Mouse (Mus musculus): ENCODE measurements around the gene Tmem200b. TPM values are rescaled to one million over a fixed set of nuclear protein-coding genes. Genes with fewer than 3 reads are reported as not detected.

The Tmem200b gene
- 0.71 and 1.4 TPM in 2 replicates for polyA plus RNA-seq (2014; fragmentation: Nextera tagmentation; extraction: Ambion mirVana)

DNA sequence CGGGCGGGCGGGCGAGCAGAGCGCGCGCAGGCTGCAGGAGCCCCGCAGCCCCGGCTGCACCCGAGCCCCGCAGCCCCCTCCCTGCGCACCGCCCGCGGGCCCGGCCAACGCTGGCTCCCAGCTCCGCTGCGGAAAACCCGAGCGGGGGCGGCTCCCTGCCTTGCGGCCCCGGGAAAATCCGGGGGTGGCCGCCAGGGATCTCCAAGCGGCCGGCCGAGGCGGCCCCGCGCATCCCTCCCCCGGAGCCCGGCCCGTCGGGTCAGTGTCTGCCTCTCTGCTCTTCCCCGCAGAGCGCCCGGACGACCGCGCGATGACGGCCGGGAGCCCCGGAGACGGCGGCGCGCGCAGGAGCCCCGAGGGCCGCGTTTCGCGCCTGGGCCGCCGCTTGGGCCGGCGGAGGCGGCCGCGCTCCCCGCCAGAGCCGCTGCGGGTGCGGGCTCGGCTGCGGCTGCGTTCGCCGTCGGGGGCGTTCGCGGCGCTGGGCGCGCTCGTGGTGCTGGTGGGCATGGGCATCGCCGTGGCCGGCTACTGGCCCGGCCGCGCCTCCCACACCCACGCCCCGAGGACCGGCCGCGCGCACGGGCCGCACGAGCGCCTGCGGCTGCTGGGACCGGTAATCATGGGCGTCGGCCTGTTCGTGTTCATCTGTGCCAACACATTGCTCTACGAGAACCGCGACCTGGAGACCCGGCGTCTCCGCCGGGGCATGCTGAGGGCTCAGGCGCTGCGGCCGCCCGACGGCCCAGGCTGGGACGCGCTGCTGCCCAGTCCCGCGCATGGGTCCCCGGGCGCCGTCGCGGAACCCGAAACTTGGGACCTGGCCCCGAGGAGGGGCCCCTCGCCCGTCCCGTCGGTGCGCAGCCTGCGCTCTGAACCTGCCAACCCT, at the start of gene Tmem200b:
Gene Tmem200b, plus strand, starts transcription at position 311 of the 886 bp plus-strand sequence.
- 1% methylated on average over 120 of the region's 130 CpGs for WGBS
- Histone ChIP-seq H3K4me3 (ENCODE audit: low read depth, low read length) (peak within 1 kb of the TSS; percentile 56), H3K4me1 (ENCODE audit: control insufficient read depth, insufficient read depth, low read length) (peaks cover 29% of the 10 kb centered on the region), H3K4me2 (replicated peaks; ENCODE audit: low read depth, low read length) (peak within 1 kb of the TSS; percentile 90), H3K9me3 (ENCODE audit: control insufficient read depth, low read depth, low read length) (no peaks in the 10 kb centered on the region), H3K27me3 (ENCODE audit: control insufficient read depth, insufficient read depth, low read length) (peaks cover 16% of the 10 kb centered on the region), H3K36me3 (ENCODE audit: control insufficient read depth, insufficient read depth, low read length) (peaks cover 9% of the 10 kb centered on the region; the same call in 1 of the 2 replicates), H3K9ac (replicated peaks; ENCODE audit: low read depth, low read length) (peak within 1 kb of the TSS; percentile 46), H3K27ac (ENCODE audit: low read length) (no peak within 1 kb of the TSS)
- no peak; the same call in 1 of the 2 replicates for ATAC-seq (ENCODE audit: insufficient number of reproducible peaks, insufficient read depth, low FRiP score, low read depth)

DNA sequence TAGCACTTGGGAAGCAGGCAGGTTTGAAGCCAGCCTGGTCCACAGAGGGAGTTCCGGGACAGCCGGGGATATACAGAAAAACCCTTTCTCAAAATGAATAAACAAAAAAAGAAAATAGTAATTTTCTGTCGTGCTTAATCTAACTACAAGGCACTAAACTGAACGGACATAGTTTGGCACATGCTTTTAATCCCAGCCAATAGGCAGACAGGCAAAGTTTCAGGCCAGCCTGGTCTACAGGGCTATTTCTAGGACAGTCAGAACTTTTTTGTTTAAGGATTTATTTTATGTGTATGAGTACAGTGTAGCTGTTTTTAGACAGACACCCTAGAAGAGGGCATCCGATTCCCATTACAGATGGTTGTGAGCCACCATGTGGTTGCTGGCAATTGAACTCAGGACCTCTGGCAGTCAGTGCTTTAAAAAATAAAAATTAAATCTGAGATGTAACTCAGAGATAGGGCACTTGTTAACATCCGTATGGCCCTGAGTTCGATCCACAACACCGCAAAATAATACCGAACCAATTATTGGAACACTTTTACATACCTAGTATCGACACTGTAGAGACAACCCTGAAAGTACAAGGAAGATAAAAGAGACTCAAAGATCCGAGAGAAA, 48.8 kb upstream of the Tmem200b start:
- Histone ChIP-seq H3K4me3 (ENCODE audit: low read depth, low read length) (peak overlapping the region; percentile 87), H3K4me2 (replicated peaks; ENCODE audit: low read depth, low read length) (peak overlapping the region; percentile 53), H3K36me3 (ENCODE audit: control insufficient read depth, insufficient read depth, low read length) (no peaks in the 10 kb centered on the region), H3K9me3 (ENCODE audit: control insufficient read depth, low read depth, low read length) (no peaks in the 10 kb centered on the region), H3K9ac (replicated peaks; ENCODE audit: low read depth, low read length) (peak overlapping the region; percentile 52), H3K4me1 (ENCODE audit: control insufficient read depth, insufficient read depth, low read length) (peaks cover 21% of the 10 kb centered on the region), H3K27ac (ENCODE audit: low read length) (peak overlapping the region; percentile 84), H3K27me3 (ENCODE audit: control insufficient read depth, insufficient read depth, low read length) (no peaks in the 10 kb centered on the region)
- no peak for ATAC-seq (ENCODE audit: insufficient number of reproducible peaks, insufficient read depth, low FRiP score, low read depth)
- WGBS: 6% methylated on average over 11 of the region's 11 CpGs

DNA sequence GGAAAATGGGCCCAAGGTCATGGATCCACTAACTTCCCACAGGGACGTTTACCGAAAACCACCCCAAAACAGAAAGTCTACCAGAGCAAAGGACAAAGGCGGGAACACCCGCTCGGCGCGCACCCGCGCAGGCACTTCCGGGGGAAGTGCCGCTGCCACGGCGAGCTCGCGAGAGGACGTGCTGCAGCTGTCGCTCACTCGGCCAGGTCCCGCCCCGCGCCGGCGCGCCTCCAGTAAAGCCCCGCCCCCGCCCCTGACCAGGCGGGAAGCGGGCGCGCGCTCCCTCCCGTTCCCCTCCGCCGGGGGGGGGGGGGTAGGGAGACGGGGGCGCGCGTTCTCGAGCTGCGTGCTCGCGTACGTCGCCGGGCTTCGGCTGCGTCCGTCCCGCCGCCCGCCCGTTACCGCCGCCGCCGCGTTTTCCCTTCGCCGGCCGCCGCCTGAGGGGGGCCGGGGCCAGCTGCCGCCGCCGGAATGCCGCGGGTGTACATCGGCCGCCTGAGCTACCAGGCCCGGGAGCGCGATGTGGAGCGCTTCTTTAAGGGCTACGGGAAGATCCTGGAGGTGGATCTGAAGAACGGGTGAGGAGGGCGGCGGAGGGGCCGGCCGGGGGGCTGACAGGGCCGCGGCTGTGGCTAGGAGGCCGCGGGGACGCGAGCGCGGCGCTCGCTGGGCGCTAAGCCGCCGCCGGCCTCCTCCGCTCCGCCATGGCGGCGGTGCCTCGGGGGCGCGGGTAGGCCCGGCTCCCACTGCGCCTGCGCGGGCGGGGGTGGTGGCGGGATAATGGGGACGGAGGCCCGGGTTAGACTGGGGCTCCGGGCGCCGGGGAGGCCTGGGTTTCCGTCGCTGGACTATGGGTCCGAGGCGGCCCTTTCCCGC, 48.0 kb upstream of the Tmem200b start, which contains the start of gene Srsf4:
Gene Srsf4, plus strand, starts transcription at position 325 of the 876 bp plus-strand sequence.
- H3K4me1 ChIP-seq (ENCODE audit: control insufficient read depth, insufficient read depth, low read length): peaks cover 22% of the 10 kb centered on the region
- peak within 1 kb of the TSS; percentile 100 for H3K27ac ChIP-seq (ENCODE audit: low read length)
- 1% methylated on average over 88 of the region's 116 CpGs for WGBS
- H3K27me3 ChIP-seq (ENCODE audit: control insufficient read depth, insufficient read depth, low read length): no peaks in the 10 kb centered on the region
- H3K36me3 ChIP-seq (ENCODE audit: control insufficient read depth, insufficient read depth, low read length): no peaks in the 10 kb centered on the region
- peak; percentile 96 for ATAC-seq (ENCODE audit: insufficient number of reproducible peaks, insufficient read depth, low FRiP score, low read depth)
- H3K9me3 ChIP-seq (ENCODE audit: control insufficient read depth, low read depth, low read length): no peaks in the 10 kb centered on the region
- H3K9ac ChIP-seq (replicated peaks; ENCODE audit: low read depth, low read length): peak within 1 kb of the TSS; percentile 99
- H3K4me2 ChIP-seq (replicated peaks; ENCODE audit: low read depth, low read length): peak within 1 kb of the TSS; percentile 67
- peak within 1 kb of the TSS; percentile 87 for H3K4me3 ChIP-seq (ENCODE audit: low read depth, low read length)

DNA sequence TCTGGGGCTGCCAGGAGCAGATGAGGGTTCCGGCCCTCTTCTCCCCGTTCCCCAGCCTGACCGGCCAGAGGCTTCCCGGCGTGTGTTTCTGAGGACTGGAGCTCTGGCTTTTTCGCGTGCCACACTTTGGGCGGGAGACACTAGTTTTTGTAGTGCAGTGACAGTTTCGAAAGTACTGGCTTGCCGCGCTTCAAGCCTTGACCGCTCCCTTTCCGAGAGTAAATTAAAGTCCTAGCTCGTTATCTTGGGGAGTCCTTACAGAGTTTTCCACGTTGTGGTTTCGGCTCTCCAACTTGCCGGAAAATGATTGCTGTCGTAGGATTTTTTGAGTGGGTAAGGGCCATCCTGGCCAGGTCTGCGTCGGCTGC, 47.4 kb upstream of the Tmem200b start:
- WGBS: under 1% methylated on average over 20 of the region's 20 CpGs
- H3K36me3 ChIP-seq (ENCODE audit: control insufficient read depth, insufficient read depth, low read length): no peaks in the 10 kb centered on the region

DNA sequence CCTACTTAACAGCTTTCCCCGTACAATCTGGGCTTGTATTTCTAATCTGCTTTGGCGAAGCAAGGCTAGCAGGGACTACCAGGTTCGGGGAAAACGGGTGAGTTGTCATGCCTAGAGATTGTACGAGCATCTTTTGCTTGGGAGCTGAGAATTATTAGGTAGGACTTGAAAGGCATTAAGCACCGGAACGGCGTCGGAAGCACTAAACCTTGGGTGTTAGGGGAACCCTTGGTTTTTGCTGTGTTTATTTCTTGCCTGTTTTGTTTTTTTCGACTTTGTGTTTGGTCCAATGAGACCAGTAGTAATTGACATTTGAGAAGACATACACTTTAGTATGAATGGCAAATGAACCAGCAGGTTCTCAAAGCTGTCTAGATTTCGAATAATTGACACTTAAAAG, 47.0 kb upstream of the Tmem200b start:
- peak overlapping the region; percentile 99 for H3K9ac ChIP-seq (replicated peaks; ENCODE audit: low read depth, low read length)
- peak overlapping the region; percentile 100 for H3K27ac ChIP-seq (ENCODE audit: low read length)
- H3K4me3 ChIP-seq (ENCODE audit: low read depth, low read length): peak overlapping the region; percentile 87
- WGBS: 4% methylated on average over 11 of the region's 11 CpGs
- H3K9me3 ChIP-seq (ENCODE audit: control insufficient read depth, low read depth, low read length): no peaks in the 10 kb centered on the region
- ATAC-seq (ENCODE audit: insufficient number of reproducible peaks, insufficient read depth, low FRiP score, low read depth): no peak
- H3K27me3 ChIP-seq (ENCODE audit: control insufficient read depth, insufficient read depth, low read length): no peaks in the 10 kb centered on the region
- peak overlapping the region; percentile 67 for H3K4me2 ChIP-seq (replicated peaks; ENCODE audit: low read depth, low read length)
- peaks cover 25% of the 10 kb centered on the region for H3K4me1 ChIP-seq (ENCODE audit: control insufficient read depth, insufficient read depth, low read length)
- no peaks in the 10 kb centered on the region for H3K36me3 ChIP-seq (ENCODE audit: control insufficient read depth, insufficient read depth, low read length)

More for the DNA sequence above, 47.4 kb upstream of the Tmem200b start:
- Histone ChIP-seq H3K27ac (ENCODE audit: low read length) (peak overlapping the region; percentile 100), H3K27me3 (ENCODE audit: control insufficient read depth, insufficient read depth, low read length) (no peaks in the 10 kb centered on the region), H3K4me3 (ENCODE audit: low read depth, low read length) (peak overlapping the region; percentile 87), H3K4me1 (ENCODE audit: control insufficient read depth, insufficient read depth, low read length) (peaks cover 22% of the 10 kb centered on the region), H3K9ac (replicated peaks; ENCODE audit: low read depth, low read length) (peak overlapping the region; percentile 99), H3K4me2 (replicated peaks; ENCODE audit: low read depth, low read length) (peak overlapping the region; percentile 67), H3K9me3 (ENCODE audit: control insufficient read depth, low read depth, low read length) (no peaks in the 10 kb centered on the region)
- ATAC-seq (ENCODE audit: insufficient number of reproducible peaks, insufficient read depth, low FRiP score, low read depth): no peak

DNA sequence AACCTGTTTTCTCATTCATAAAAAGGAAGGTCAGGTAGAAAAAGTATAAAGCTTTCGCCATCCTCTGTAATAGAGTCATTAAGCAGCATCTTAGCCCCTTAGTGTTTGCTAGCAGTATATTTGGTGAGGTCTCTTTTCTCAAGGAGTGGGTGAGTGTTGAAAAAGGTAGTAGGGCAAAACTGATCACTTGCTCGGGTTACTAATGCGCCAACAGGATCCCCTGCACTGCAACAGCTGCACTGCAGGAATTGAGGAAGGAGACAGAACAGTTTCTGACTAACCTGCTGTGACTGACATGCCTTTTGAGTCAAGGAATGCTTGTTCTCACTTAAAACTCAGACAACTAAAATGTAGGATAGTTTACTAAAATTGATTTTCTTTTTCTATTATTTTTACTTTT, 46.3 kb upstream of the Tmem200b start:
- ATAC-seq (ENCODE audit: insufficient number of reproducible peaks, insufficient read depth, low FRiP score, low read depth): no peak
- H3K27ac ChIP-seq (ENCODE audit: low read length): no peak overlapping the region
- 0 out of 2 replicates have a peak overlapping the region, but pooled peaks have one; percentile 99 for H3K9ac ChIP-seq (replicated peaks; ENCODE audit: low read depth, low read length)
- no peaks in the 10 kb centered on the region for H3K9me3 ChIP-seq (ENCODE audit: control insufficient read depth, low read depth, low read length)
- peak overlapping the region; percentile 87 for H3K4me3 ChIP-seq (ENCODE audit: low read depth, low read length)
- 33% methylated on average over 3 of the region's 3 CpGs for WGBS
- H3K4me1 ChIP-seq (ENCODE audit: control insufficient read depth, insufficient read depth, low read length): peaks cover 31% of the 10 kb centered on the region
- H3K36me3 ChIP-seq (ENCODE audit: control insufficient read depth, insufficient read depth, low read length): no peaks in the 10 kb centered on the region
- H3K4me2 ChIP-seq (replicated peaks; ENCODE audit: low read depth, low read length): peak overlapping the region; percentile 67
- H3K27me3 ChIP-seq (ENCODE audit: control insufficient read depth, insufficient read depth, low read length): no peaks in the 10 kb centered on the region

DNA sequence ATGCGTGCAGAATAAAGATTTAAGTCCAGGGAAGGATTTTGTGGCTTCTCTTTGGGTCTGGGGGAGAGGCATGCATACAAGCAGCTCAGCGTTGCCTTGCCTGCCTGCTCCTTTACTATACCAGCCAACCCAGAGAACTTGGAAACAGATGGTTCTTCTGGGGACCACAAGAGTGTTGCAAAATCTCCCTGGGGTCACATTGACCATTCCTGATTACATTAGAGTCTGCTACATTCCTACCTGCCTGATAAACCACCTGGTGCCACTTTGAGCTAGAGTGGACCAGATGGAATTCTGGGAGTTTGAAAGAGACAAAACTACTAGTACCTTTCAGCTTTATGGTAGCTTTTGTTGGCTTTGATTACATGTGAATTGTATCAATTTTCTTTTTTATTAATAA, 44.7 kb upstream of the Tmem200b start:
- no peak for ATAC-seq (ENCODE audit: insufficient number of reproducible peaks, insufficient read depth, low FRiP score, low read depth)
- Histone ChIP-seq H3K27me3 (ENCODE audit: control insufficient read depth, insufficient read depth, low read length) (no peaks in the 10 kb centered on the region), H3K4me2 (replicated peaks; ENCODE audit: low read depth, low read length) (0 out of 2 replicates have a peak overlapping the region, but pooled peaks have one; percentile 67), H3K36me3 (ENCODE audit: control insufficient read depth, insufficient read depth, low read length) (no peaks in the 10 kb centered on the region), H3K9ac (replicated peaks; ENCODE audit: low read depth, low read length) (no peak overlapping the region), H3K9me3 (ENCODE audit: control insufficient read depth, low read depth, low read length) (no peaks in the 10 kb centered on the region), H3K4me3 (ENCODE audit: low read depth, low read length) (no peak overlapping the region), H3K4me1 (ENCODE audit: control insufficient read depth, insufficient read depth, low read length) (peaks cover 32% of the 10 kb centered on the region), H3K27ac (ENCODE audit: low read length) (no peak overlapping the region)
- 57% methylated on average over 2 of the region's 2 CpGs for WGBS

DNA sequence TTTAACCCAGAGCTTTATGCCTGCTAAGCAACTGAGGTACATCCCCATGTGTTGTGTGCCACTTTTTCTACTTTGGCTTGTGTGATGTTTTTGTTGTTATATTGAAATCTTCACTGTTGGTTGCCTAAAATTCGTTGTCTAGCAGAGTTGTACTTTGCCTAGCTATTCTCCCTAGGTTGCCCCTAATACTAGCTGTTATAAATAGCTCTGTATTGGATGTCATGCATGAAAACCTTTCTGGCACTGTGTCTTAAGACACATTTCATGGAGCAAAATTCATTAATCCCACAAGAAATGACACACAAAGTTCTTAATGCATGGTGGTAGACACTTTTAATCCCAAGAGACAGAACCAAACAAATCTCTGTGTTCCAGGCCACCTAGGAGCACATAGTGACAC, 41.9 kb upstream of the Tmem200b start:
- no peaks in the 10 kb centered on the region; the same call in 1 of the 2 replicates for H3K36me3 ChIP-seq (ENCODE audit: control insufficient read depth, insufficient read depth, low read length)
- H3K4me3 ChIP-seq (ENCODE audit: low read depth, low read length): no peak overlapping the region
- no peak overlapping the region for H3K9ac ChIP-seq (replicated peaks; ENCODE audit: low read depth, low read length)
- no peak overlapping the region for H3K4me2 ChIP-seq (replicated peaks; ENCODE audit: low read depth, low read length)
- WGBS: 78% methylated on average over 1 of the region's 1 CpGs
- no peaks in the 10 kb centered on the region for H3K27me3 ChIP-seq (ENCODE audit: control insufficient read depth, insufficient read depth, low read length)
- H3K27ac ChIP-seq (ENCODE audit: low read length): no peak overlapping the region
- H3K4me1 ChIP-seq (ENCODE audit: control insufficient read depth, insufficient read depth, low read length): peaks cover 36% of the 10 kb centered on the region
- no peaks in the 10 kb centered on the region for H3K9me3 ChIP-seq (ENCODE audit: control insufficient read depth, low read depth, low read length)
- ATAC-seq (ENCODE audit: insufficient number of reproducible peaks, insufficient read depth, low FRiP score, low read depth): no peak
